Mouse (Mus musculus): ENCODE measurements around the gene Tpgs1.

GRCm38 (mm10) chr10:79704970-79705360, 35.8 kb downstream of the Tpgs1 start:
- TF ChIP-seq CTCF (IDR thresholded peaks at IDR 0.05; ENCODE audit: extremely low read depth, insufficient read length, insufficient replicate concordance, low read depth, low read length) (no peak), POLR2A (IDR thresholded peaks at IDR 0.05; ENCODE audit: low read depth, low read length) (no peak)

Measured in small intestine, adult 2 months (tissue).